Comparison of ENCODE assay signal across 8 mouse cellular contexts in the genomic region with DNA sequence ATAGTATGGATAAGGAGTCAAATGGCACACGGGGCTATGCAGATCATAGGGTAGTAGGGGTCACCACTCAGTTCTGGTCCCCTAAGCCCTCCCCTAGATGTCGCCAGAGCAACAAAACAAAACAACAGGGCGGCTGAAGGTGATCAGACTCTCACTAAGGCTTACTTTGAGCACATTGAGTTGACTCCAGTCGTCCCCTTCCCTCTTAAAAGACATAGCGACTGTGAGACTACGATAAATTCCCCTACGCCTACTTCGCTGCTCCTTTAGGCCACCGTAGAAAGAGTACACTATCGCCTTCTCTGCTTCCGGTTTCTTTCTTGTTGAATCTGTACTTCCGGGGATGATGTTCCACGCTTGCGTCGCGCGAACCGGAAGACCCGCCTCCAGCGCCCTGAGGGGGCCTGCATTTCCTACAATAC. TPM values are rescaled to one million over a fixed set of nuclear protein-coding genes. Genes with fewer than 3 reads are reported as not detected.
DNase-seq lines count a peak whose midpoint lies in the region; ATAC-seq lines count a peak whose summit lies in the region.

Gene Scnm1 (minus strand): TSS at position 332 of the 422 bp plus-strand sequence.
Gene Lysmd1 (plus strand): TSS at position 409 of the 422 bp plus-strand sequence.

- peak; percentile 95 for DNase-seq in T-cell, adult 2 months (ENCODE audit: low spot score)
- DNase-seq in cerebellum, postnatal 25 days, result peak; percentile 89 to 93
- peak; percentile 70 to 82 for DNase-seq in frontal cortex, postnatal 25 days (ENCODE audit: low spot score in 2 of 2)
- peak; percentile 94 for DNase-seq in hindbrain, embryonic 14.5 days (ENCODE audit: low spot score)
- peak; percentile 88 to 93 for DNase-seq in layer of hippocampus, postnatal 36 days
- DNase-seq in lung, postnatal 36 days, result peak; percentile 96
- DNase-seq in retina, postnatal 1 day, result peak; percentile 98
- no peak for DNase-seq in urinary bladder, adult 2 months (ENCODE audit: low spot score)

- no peaks in the 10 kb centered on the region for H3K9me3 ChIP-seq in hindbrain, embryonic 14.5 days (ENCODE audit: control insufficient read depth, low read length)

- no peaks in the 10 kb centered on the region for H3K27me3 ChIP-seq in hindbrain, embryonic 14.5 days (ENCODE audit: control insufficient read depth, insufficient read depth, low read length)

- peak; percentile 94 for ATAC-seq in hindbrain, embryonic 14.5 days (ENCODE audit: low FRiP score)

- H3K4me2 ChIP-seq in hindbrain, embryonic 14.5 days (replicated peaks), result peak within 1 kb of the TSS; percentile 81

- H3K4me3 ChIP-seq in hindbrain, embryonic 14.5 days (replicated peaks; ENCODE audit: low read length), result peak within 1 kb of the TSS; percentile 43

- H3K4me1 ChIP-seq in hindbrain, embryonic 14.5 days (replicated peaks; ENCODE audit: control insufficient read depth, insufficient read depth, low read length), result peaks cover 13% of the 10 kb centered on the region

- H3K9ac ChIP-seq in hindbrain, embryonic 14.5 days, result peak within 1 kb of the TSS; percentile 63

- WGBS in hindbrain, embryonic 14.5 days, result under 1% methylated on average over 20 of the region's 20 CpGs

- H3K36me3 ChIP-seq in hindbrain, embryonic 14.5 days (replicated peaks; ENCODE audit: control insufficient read depth, insufficient read depth), result peaks cover 29% of the 10 kb centered on the region

- peak within 1 kb of the TSS; percentile 73 for H3K27ac ChIP-seq in hindbrain, embryonic 14.5 days

RNA-seq across cellular contexts. Expression of gene Scnm1, which starts in this region (rescaled TPM):
- 71.4 and 82.4 TPM in 2 replicates for polyA plus RNA-seq in hindbrain, embryonic 14.5 days (2014; fragmentation: Nextera tagmentation; extraction: Ambion mirVana)
- 10 to 100 TPM; 49.5 to 50.4 TPM for total RNA-seq in layer of hippocampus, postnatal 36 days (2021)
- 84.2 and 90.2 TPM in 2 replicates for polyA plus RNA-seq in urinary bladder, adult 2 months (2012; rRNA removed)

RNA-seq across cellular contexts. Expression of gene Lysmd1, which starts in this region (rescaled TPM):
- polyA plus RNA-seq in hindbrain, embryonic 14.5 days (2014; fragmentation: Nextera tagmentation; extraction: Ambion mirVana), result 34.0 and 35.7 TPM in 2 replicates
- 10 to 100 TPM; 16.8 to 18.1 TPM for total RNA-seq in layer of hippocampus, postnatal 36 days (2021)
- polyA plus RNA-seq in urinary bladder, adult 2 months (2012; rRNA removed), result 10.4 and 11.0 TPM in 2 replicates
